ENCODE assay signal across 10 mouse cellular contexts in the genomic region with DNA sequence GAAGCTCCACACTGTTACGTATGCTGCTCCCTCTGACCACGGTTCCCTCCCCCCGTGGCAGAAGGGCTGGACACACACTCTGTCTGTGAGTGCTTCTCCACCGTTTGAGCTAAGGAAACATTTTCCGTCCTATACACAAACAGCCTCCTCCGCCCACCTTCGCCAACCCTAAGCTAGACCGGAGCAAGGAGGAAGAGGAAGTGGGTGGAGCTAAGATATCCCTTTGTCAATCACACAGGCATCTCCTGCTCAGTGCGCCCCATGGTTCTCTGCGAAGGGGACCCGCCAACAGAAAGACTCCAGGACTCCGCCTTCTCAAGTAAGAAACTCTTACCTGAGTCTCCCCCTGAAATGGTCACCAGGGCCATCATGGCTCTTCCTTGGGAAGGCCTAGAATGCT.
DNase-seq lines count a peak whose midpoint lies in the region; ATAC-seq lines count a peak whose summit lies in the region.
"Had no signal": no experiment of that assay in that cellular context is flagged by ENCODE, and none has a peak within 500 bp of the region (broad histone marks: within the 10 kb centered on the region; RNA-seq: fewer than 3 reads in every experiment).

No protein-coding gene starts in this region.

- H3K9me3 ChIP-seq in kidney, embryonic 15.5 days (replicated peaks): no peaks in the 10 kb centered on the region
- H3K9me3 ChIP-seq: midbrain, embryonic 10.5 days had no signal

- no peak overlapping the region for H3K4me3 ChIP-seq in kidney, embryonic 15.5 days (replicated peaks)
- H3K4me3 ChIP-seq: midbrain, embryonic 10.5 days had no signal

- peak; percentile 12; the same call in 1 of the 2 replicates for ATAC-seq in kidney, embryonic 15.5 days (replicated peaks; ENCODE audit: low FRiP score)
- peak; percentile 87 for ATAC-seq in activated CD4-positive, CD25-positive, alpha-beta regulatory T cell, adult 4 months
- ATAC-seq in megakaryocyte progenitor cell, adult 5-6 weeks (replicated peaks; ENCODE audit: poor library complexity): peak; percentile 90

- DNase-seq in kidney, postnatal 4 days: no peak
- DNase-seq in CD4-positive, CD25-positive, alpha-beta regulatory T cell, adult 2 months (ENCODE audit: low read depth, low spot score): peak; percentile 67
- DNase-seq in kidney, postnatal 10 days: no peak
- DNase-seq in layer of hippocampus, adult 8-10 months (ENCODE audit: low spot score in 2 of 2): no peak
- no peak for DNase-seq in Muller cell, postnatal 12 days (ENCODE audit: inconsistent ontology term)
- DNase-seq: kidney, postnatal 14 days had no signal

- H3K36me3 ChIP-seq in kidney, embryonic 15.5 days: no peaks in the 10 kb centered on the region
- H3K36me3 ChIP-seq: midbrain, embryonic 10.5 days had no signal

- no peak overlapping the region for H3K4me2 ChIP-seq in kidney, embryonic 15.5 days

- H3K27me3 ChIP-seq in kidney, embryonic 15.5 days: no peaks in the 10 kb centered on the region

- H3K27ac ChIP-seq in kidney, embryonic 15.5 days: no peak overlapping the region
- H3K27ac ChIP-seq: midbrain, embryonic 10.5 days had no signal

- 65% methylated on average over 12 of the region's 12 CpGs for WGBS in kidney, embryonic 15.5 days

- no peak overlapping the region for H3K9ac ChIP-seq in kidney, embryonic 15.5 days

- H3K4me1 ChIP-seq in kidney, embryonic 15.5 days: peaks cover 8% of the 10 kb centered on the region; the same call in 1 of the 2 replicates

Comparison
In these comparisons a context has a peak if more than half of its experiments do, and no peak if none do; other contexts are left out.
1. ATAC-seq: peak in every context shown above with its lines; median percentile 90 in megakaryocyte progenitor cell, adult 5-6 weeks; 87 in activated CD4-positive, CD25-positive, alpha-beta regulatory T cell, adult 4 months; 12 in kidney, embryonic 15.5 days.